Mouse (Mus musculus) left cerebral cortex, postnatal 4 days (tissue): ENCODE measurements around the gene Nup214. TPM values are rescaled to one million over a fixed set of nuclear protein-coding genes. Genes with fewer than 3 reads are reported as not detected.

ENCODE experiments used
- DNase-seq: peaks from one replicate; pipeline ENCODE4 v3.0.0-alpha.2; 2022
- intact Hi-C: fragments of 180-260 bp; cut with DNase I; formaldehyde crosslinking; loops from one replicate; pipeline ENCODE4 v1.15.1; 2025
- microRNA-seq: library from miRNA; unstranded; fragments of <30 nt; microRNA quantifications from one replicate; pipeline ENCODE4 v1.2.0, GENCODE M21; 2022
- total RNA-seq, 2 experiments: library from RNA; stranded (reverse); gene quantifications; 2 replicates each; pipeline ENCODE4 v1.2.3; 2021

The Nup214 gene
- total RNA-seq, 2 experiments from 2014 or later = 54.0 to 59.8 TPM

GRCm38 (mm10) chr2:32088372-32088981 lies 114.2 kb downstream of the Nup214 start:
- DNase-seq = peak; percentile 52
- intact Hi-C loops = no loop called here

GRCm38 (mm10) chr2:32089606-32090005 lies 115.4 kb downstream of the Nup214 start:
- DNase-seq = no peak
- intact Hi-C loops = no loop called here

- intact Hi-C loops = no loop called here
- peak; percentile 57 for DNase-seq
Observed at GRCm38 (mm10) chr2:32090145-32090544, 115.9 kb downstream of the Nup214 start.

GRCm38 (mm10) chr2:32091956-32092355 lies 117.7 kb downstream of the Nup214 start:
- no peak for DNase-seq
- intact Hi-C loops = no loop called here

- DNase-seq = no peak
- intact Hi-C loops = no loop called here
Observed at GRCm38 (mm10) chr2:32094001-32094707, 119.9 kb downstream of the Nup214 start.

GRCm38 (mm10) chr2:32095351-32096121 lies 121.3 kb downstream of the Nup214 start, which contains the start of gene Plpp7:
Plpp7 (plus strand) TSS chr2:32095528.
- peak; percentile 93 for DNase-seq
- intact Hi-C loops = no loop called here

GRCm38 (mm10) chr2:32096122-32096420 lies 121.8 kb downstream of the Nup214 start:
- intact Hi-C loops = no loop called here
- no peak for DNase-seq

- intact Hi-C loops = no loop called here
- DNase-seq = no peak
Observed at GRCm38 (mm10) chr2:32102944-32103343, 128.7 kb downstream of the Nup214 start.

GRCm38 (mm10) chr2:32103557-32103956 lies 129.3 kb downstream of the Nup214 start:
- intact Hi-C loops = no loop called here
- no peak for DNase-seq

Small RNA genes within 50 kb of the gene (microRNA-seq; reads per million reads assigned to microRNA genes)
- 2.1 reads per million for gene Mir7674

Other genes starting within 250 kb of the Nup214 start
- not detected for gene Qrfp, start 163.9 kb upstream of the Nup214 start, total RNA-seq
- 1 to 10 TPM; 3.9 to 9.9 TPM for gene Fibcd1, start 128.4 kb upstream of the Nup214 start, total RNA-seq
- gene Lamc3, start 87.1 kb upstream of the Nup214 start, total RNA-seq = 10 to 100 TPM; 11.8 to 12.7 TPM
- 10 to 100 TPM; 10.5 to 14.1 TPM for gene Aif1l, start 24.3 kb upstream of the Nup214 start, total RNA-seq
- gene Fam78a, start 110.4 kb downstream of the Nup214 start, total RNA-seq = under 1 TPM; 0.70 to 0.92 TPM
- gene Plpp7, start 121.1 kb downstream of the Nup214 start, total RNA-seq = 10 to 100 TPM; 18.1 to 18.3 TPM
- 100 to 1,000 TPM; 327 to 335 TPM for gene Prrc2b, start 176.6 kb downstream of the Nup214 start, total RNA-seq